Mouse (Mus musculus) heart, embryonic 11.5 days (tissue): Measurements from ENCODE around the gene Fcf1. TPM values are rescaled to one million over a fixed set of nuclear protein-coding genes. Genes with fewer than 3 reads are reported as not detected.

Experiments
- ATAC-seq: fragments of 200-750 bp; cut with Nextera tagmentation; replicated peaks from 2 replicates; pipeline ENCODE4 v1.8.0; 2017; ENCODE audit warnings: moderate library complexity; ENCODE audit not compliant: insufficient number of reproducible peaks, low FRiP score, low TSS enrichment
- H3K27ac ChIP-seq: fragments of 300-500 bp; sonication (generic); 2 replicates; pipeline ENCODE4 v1.5.1; 2014; ENCODE audit warnings: mild to moderate bottlenecking, low read depth, low read length
- H3K27me3 ChIP-seq: fragments of 300-500 bp; sonication (generic); 2 replicates; pipeline ENCODE4 v1.6.1; 2014; ENCODE audit warnings: mild to moderate bottlenecking, low read length, mixed read lengths; ENCODE audit not compliant: control insufficient read depth, insufficient read depth
- H3K36me3 ChIP-seq: fragments of 300-500 bp; sonication (generic); 2 replicates; pipeline ENCODE4 v1.6.1; 2014; ENCODE audit warnings: mild to moderate bottlenecking, low read length, moderate library complexity, mixed read lengths; ENCODE audit not compliant: control insufficient read depth, insufficient read depth
- H3K4me1 ChIP-seq: fragments of 300-500 bp; sonication (generic); 2 replicates; pipeline ENCODE4 v1.6.1; 2014; ENCODE audit warnings: low read length; ENCODE audit not compliant: control insufficient read depth, insufficient read depth
- H3K4me2 ChIP-seq: fragments of 300-500 bp; sonication (generic); 2 replicates; pipeline ENCODE4 v1.6.1; 2014; ENCODE audit warnings: mild to moderate bottlenecking, moderate library complexity
- H3K4me3 ChIP-seq: fragments of 300-500 bp; sonication (generic); 2 replicates; pipeline ENCODE4 v1.5.1; 2014; ENCODE audit warnings: low read depth, low read length
- H3K9ac ChIP-seq: fragments of 300-500 bp; sonication (generic); 2 replicates; pipeline ENCODE4 v1.6.1; 2014; ENCODE audit warnings: mild to moderate bottlenecking, low read depth, low read length, moderate library complexity
- H3K9me3 ChIP-seq: fragments of 300-500 bp; sonication (generic); replicated peaks from 2 replicates; pipeline ENCODE4 v1.6.1; 2016; ENCODE audit warnings: low read length; ENCODE audit not compliant: control insufficient read depth
- WGBS: fragments of 180-500 bp; shearing (Covaris S2); extraction: QIAGEN DNeasy Blood & Tissue Kit; methylation state at CpG from one replicate; pipeline ENCODE4 v1.1.7; 2014; ENCODE audit not compliant: insufficient replicate concordance; 5-methylcytosine and 5-hydroxymethylcytosine counted together
- polyA plus RNA-seq: library from polyadenylated mRNA; unstranded; fragments of >200 nt; fragmentation: Nextera tagmentation; extraction: Ambion mirVana; gene quantifications from 2 replicates; pipeline ENCODE4 v1.2.1, GENCODE M21; 2014

Gene Fcf1
- polyA plus RNA-seq: 92.3 and 102 TPM in 2 replicates

GRCm38 (mm10) chr12:84970428-84971096 lies at the start of gene Fcf1, which contains the start of gene Arel1:
Gene Fcf1 (plus strand): TSS chr12:84970897.
Gene Arel1 (minus strand): TSS chr12:84970900.
- H3K4me2 ChIP-seq: peak within 1 kb of the TSS; percentile 92
- 0 out of 2 replicates have a peak within 1 kb of the TSS, but pooled peaks have one; percentile 12 for H3K27ac ChIP-seq
- no peaks in the 10 kb centered on the region for H3K9me3 ChIP-seq
- peaks cover 4% of the 10 kb centered on the region for H3K36me3 ChIP-seq
- under 1% methylated on average over 42 of the region's 42 CpGs for WGBS
- peak within 1 kb of the TSS; percentile 77 for H3K4me3 ChIP-seq
- ATAC-seq: 0 out of 2 replicates have a peak, but pooled peaks have one; percentile 49
- H3K9ac ChIP-seq: peak within 1 kb of the TSS; percentile 75
- no peaks in the 10 kb centered on the region for H3K27me3 ChIP-seq
- H3K4me1 ChIP-seq: peaks cover 9% of the 10 kb centered on the region

- H3K4me3 ChIP-seq: no peak overlapping the region
- H3K27me3 ChIP-seq: no peaks in the 10 kb centered on the region
- H3K36me3 ChIP-seq: peaks cover 13% of the 10 kb centered on the region
- WGBS: 82% methylated on average over 8 of the region's 8 CpGs
- no peaks in the 10 kb centered on the region for H3K4me1 ChIP-seq
- H3K27ac ChIP-seq: no peak overlapping the region
- no peak for ATAC-seq
- no peak overlapping the region for H3K4me2 ChIP-seq
- no peak overlapping the region for H3K9ac ChIP-seq
- no peaks in the 10 kb centered on the region for H3K9me3 ChIP-seq
These were observed 48.7 kb upstream of the Fcf1 start for GRCm38 (mm10) chr12:84921881-84922419.

GRCm38 (mm10) chr12:84924324-84924723 lies 46.4 kb upstream of the Fcf1 start:
- 92% methylated on average over 5 of the region's 5 CpGs for WGBS
- Histone ChIP-seq H3K4me3 (no peak overlapping the region), H3K27me3 (no peaks in the 10 kb centered on the region), H3K9me3 (no peaks in the 10 kb centered on the region), H3K4me1 (no peaks in the 10 kb centered on the region), H3K4me2 (no peak overlapping the region), H3K36me3 (peaks cover 12% of the 10 kb centered on the region), H3K9ac (no peak overlapping the region), H3K27ac (no peak overlapping the region)
- no peak for ATAC-seq

GRCm38 (mm10) chr12:84926542-84926941 lies 44.2 kb upstream of the Fcf1 start:
- ATAC-seq: no peak
- 93% methylated on average over 6 of the region's 6 CpGs for WGBS
- Histone ChIP-seq H3K27ac (no peak overlapping the region), H3K4me1 (no peaks in the 10 kb centered on the region), H3K4me2 (no peak overlapping the region), H3K9ac (no peak overlapping the region), H3K36me3 (peaks cover 15% of the 10 kb centered on the region), H3K4me3 (no peak overlapping the region), H3K9me3 (no peaks in the 10 kb centered on the region), H3K27me3 (no peaks in the 10 kb centered on the region)

- H3K9ac ChIP-seq: no peak overlapping the region
- H3K27me3 ChIP-seq: no peaks in the 10 kb centered on the region
- no peak overlapping the region for H3K4me2 ChIP-seq
- no peak overlapping the region for H3K27ac ChIP-seq
- 89% methylated on average over 6 of the region's 6 CpGs for WGBS
- ATAC-seq: no peak
- peaks cover 16% of the 10 kb centered on the region for H3K36me3 ChIP-seq
- no peaks in the 10 kb centered on the region for H3K4me1 ChIP-seq
- no peak overlapping the region for H3K4me3 ChIP-seq
- H3K9me3 ChIP-seq: no peaks in the 10 kb centered on the region
These were observed 38.5 kb upstream of the Fcf1 start for GRCm38 (mm10) chr12:84932210-84932609.

GRCm38 (mm10) chr12:84935343-84935742 lies 35.4 kb upstream of the Fcf1 start:
- no peaks in the 10 kb centered on the region for H3K4me1 ChIP-seq
- no peak overlapping the region for H3K27ac ChIP-seq
- no peak for ATAC-seq
- no peaks in the 10 kb centered on the region for H3K27me3 ChIP-seq
- no peaks in the 10 kb centered on the region for H3K9me3 ChIP-seq
- no peak overlapping the region for H3K4me3 ChIP-seq
- H3K4me2 ChIP-seq: no peak overlapping the region
- WGBS: 70% methylated on average over 5 of the region's 5 CpGs
- H3K9ac ChIP-seq: no peak overlapping the region
- peaks cover 16% of the 10 kb centered on the region for H3K36me3 ChIP-seq

GRCm38 (mm10) chr12:84939117-84939516 lies 31.6 kb upstream of the Fcf1 start:
- Histone ChIP-seq H3K4me3 (no peak overlapping the region), H3K4me1 (peaks cover 4% of the 10 kb centered on the region; the same call in 1 of the 2 replicates), H3K9me3 (no peaks in the 10 kb centered on the region), H3K27ac (peak overlapping the region; percentile 12; the same call in 1 of the 2 replicates), H3K9ac (no peak overlapping the region), H3K36me3 (peaks cover 13% of the 10 kb centered on the region), H3K4me2 (no peak overlapping the region), H3K27me3 (no peaks in the 10 kb centered on the region)
- 73% methylated on average over 7 of the region's 7 CpGs for WGBS
- ATAC-seq: no peak

- no peak for ATAC-seq
- WGBS: 90% methylated on average over 7 of the region's 7 CpGs
- Histone ChIP-seq H3K36me3 (peaks cover 13% of the 10 kb centered on the region), H3K9ac (no peak overlapping the region), H3K9me3 (no peaks in the 10 kb centered on the region), H3K4me2 (no peak overlapping the region), H3K4me3 (no peak overlapping the region), H3K4me1 (peaks cover 9% of the 10 kb centered on the region; the same call in 1 of the 2 replicates), H3K27ac (no peak overlapping the region), H3K27me3 (no peaks in the 10 kb centered on the region)
These were observed 30.4 kb upstream of the Fcf1 start for GRCm38 (mm10) chr12:84940343-84940742.
